Mouse (Mus musculus) frontal cortex, postnatal 36 days (tissue): ENCODE measurements around the gene Rce1.
"Not testable (repeated sequence)": the region's sequence is repeated elsewhere in the genome, so short reads cannot be mapped to it uniquely, and the experiment has no call there.

Experiments used
- DNase-seq, 2 experiments: peaks; one replicate each; pipeline ENCODE4 v3.0.0; 2022; ENCODE audit warnings: low spot score in 2 of 2

Gene Rce1

GRCm38 (mm10) chr19:4613464-4614304, 11.8 kb downstream of the Rce1 start:
- DNase-seq = no peak

GRCm38 (mm10) chr19:4612181-4612961, 13.1 kb downstream of the Rce1 start:
- no peak for DNase-seq

- no peak for DNase-seq
Observed at GRCm38 (mm10) chr19:4610109-4610508, 15.3 kb downstream of the Rce1 start.

GRCm38 (mm10) chr19:4608511-4608910, 16.9 kb downstream of the Rce1 start:
- DNase-seq = no peak

- DNase-seq = no peak
Observed at GRCm38 (mm10) chr19:4607406-4607805, 18.0 kb downstream of the Rce1 start.

GRCm38 (mm10) chr19:4605654-4606053, 19.8 kb downstream of the Rce1 start:
- no peak for DNase-seq

GRCm38 (mm10) chr19:4603801-4604723, 21.4 kb downstream of the Rce1 start:
- DNase-seq = no peak

GRCm38 (mm10) chr19:4602459-4602858, 23.0 kb downstream of the Rce1 start:
- DNase-seq = no peak

- DNase-seq = no peak
Observed at GRCm38 (mm10) chr19:4596071-4596470, 29.4 kb downstream of the Rce1 start.

- DNase-seq = no peak
Observed at GRCm38 (mm10) chr19:4593792-4594522, 31.5 kb downstream of the Rce1 start.

GRCm38 (mm10) chr19:4590025-4590424, 35.4 kb downstream of the Rce1 start:
- no peak for DNase-seq

- DNase-seq = no peak
Observed at GRCm38 (mm10) chr19:4589081-4589480, 36.4 kb downstream of the Rce1 start.

GRCm38 (mm10) chr19:4588430-4588829, 37.0 kb downstream of the Rce1 start:
- DNase-seq = no peak

- peak; percentile 41 to 60 for DNase-seq
Observed at GRCm38 (mm10) chr19:4587426-4587825, 38.0 kb downstream of the Rce1 start.

GRCm38 (mm10) chr19:4586783-4587182, 38.7 kb downstream of the Rce1 start:
- not testable (repeated sequence) for DNase-seq

- DNase-seq = no peak
Observed at GRCm38 (mm10) chr19:4583856-4584255, 41.6 kb downstream of the Rce1 start.

GRCm38 (mm10) chr19:4579296-4579695, 46.1 kb downstream of the Rce1 start:
- DNase-seq = no peak

- no peak for DNase-seq
Observed at GRCm38 (mm10) chr19:4578799-4579198, 46.6 kb downstream of the Rce1 start.

GRCm38 (mm10) chr19:4573241-4573640, 52.2 kb downstream of the Rce1 start:
- DNase-seq = no peak
